Mouse (Mus musculus): ENCODE results near the gene Nemp2. TPM values are rescaled to one million over a fixed set of nuclear protein-coding genes. Genes with fewer than 3 reads are reported as not detected.
"Not testable (repeated sequence)": the region's sequence is repeated elsewhere in the genome, so short reads cannot be mapped to it uniquely, and the experiment has no call there.

Gene Nemp2
- polyA plus RNA-seq, 1 experiment from 2014 or later: 9.2 TPM

- Histone ChIP-seq H3K36me3 (ENCODE audit: control insufficient read depth, insufficient read depth, low read length) (no peaks in the 10 kb centered on the region), H3K4me2 (no peak overlapping the region), H3K9me3 (ENCODE audit: control insufficient read depth, low read length) (no peaks in the 10 kb centered on the region), H3K9ac (ENCODE audit: low read length) (no peak overlapping the region), H3K27me3 (ENCODE audit: control insufficient read depth, insufficient read depth, low read length) (no peaks in the 10 kb centered on the region), H3K27ac (ENCODE audit: low read depth, low read length) (no peak overlapping the region), H3K4me1 (ENCODE audit: control insufficient read depth, insufficient read depth, low read length) (no peaks in the 10 kb centered on the region), H3K4me3 (ENCODE audit: low read depth, low read length) (no peak overlapping the region)
- WGBS: 93% methylated on average over 7 of the region's 7 CpGs
- no peak for DNase-seq (ENCODE audit: low spot score, missing footprints)
- no peak for ATAC-seq (ENCODE audit: low FRiP score)
Measured at GRCm38 (mm10) chr1:52663228-52663627, 32.7 kb downstream of the Nemp2 start.

GRCm38 (mm10) chr1:52668743-52669323 lies 38.3 kb downstream of the Nemp2 start:
- ATAC-seq (ENCODE audit: low FRiP score): no peak

GRCm38 (mm10) chr1:52669931-52670330 lies 39.4 kb downstream of the Nemp2 start:
- Histone ChIP-seq H3K4me3 (ENCODE audit: low read depth, low read length) (no peak overlapping the region), H3K4me1 (ENCODE audit: control insufficient read depth, insufficient read depth, low read length) (no peaks in the 10 kb centered on the region; the same call in 1 of the 2 replicates), H3K9ac (ENCODE audit: low read length) (no peak overlapping the region), H3K36me3 (ENCODE audit: control insufficient read depth, insufficient read depth, low read length) (no peaks in the 10 kb centered on the region), H3K4me2 (no peak overlapping the region), H3K27me3 (ENCODE audit: control insufficient read depth, insufficient read depth, low read length) (no peaks in the 10 kb centered on the region), H3K27ac (ENCODE audit: low read depth, low read length) (no peak overlapping the region), H3K9me3 (ENCODE audit: control insufficient read depth, low read length) (no peaks in the 10 kb centered on the region)
- no peak for ATAC-seq (ENCODE audit: low FRiP score)
- no peak for DNase-seq (ENCODE audit: low spot score, missing footprints)
- 84% methylated on average over 1 of the region's 1 CpGs for WGBS

More at GRCm38 (mm10) chr1:52668743-52669323, 38.3 kb downstream of the Nemp2 start:
- no peaks in the 10 kb centered on the region; the same call in 1 of the 2 replicates for H3K4me1 ChIP-seq (ENCODE audit: control insufficient read depth, insufficient read depth, low read length)
- H3K9me3 ChIP-seq (ENCODE audit: control insufficient read depth, low read length): no peaks in the 10 kb centered on the region
- H3K4me2 ChIP-seq: no peak overlapping the region
- no peak overlapping the region for H3K9ac ChIP-seq (ENCODE audit: low read length)
- 34% methylated on average over 7 of the region's 7 CpGs for WGBS
- no peaks in the 10 kb centered on the region for H3K36me3 ChIP-seq (ENCODE audit: control insufficient read depth, insufficient read depth, low read length)
- no peak overlapping the region for H3K27ac ChIP-seq (ENCODE audit: low read depth, low read length)
- DNase-seq (ENCODE audit: low spot score, missing footprints): no peak
- H3K27me3 ChIP-seq (ENCODE audit: control insufficient read depth, insufficient read depth, low read length): no peaks in the 10 kb centered on the region
- H3K4me3 ChIP-seq (ENCODE audit: low read depth, low read length): no peak overlapping the region

GRCm38 (mm10) chr1:52675561-52676551 lies 45.4 kb downstream of the Nemp2 start:
- H3K4me3 ChIP-seq (ENCODE audit: low read depth, low read length): no peak overlapping the region
- no peaks in the 10 kb centered on the region for H3K9me3 ChIP-seq (ENCODE audit: control insufficient read depth, low read length)
- H3K4me2 ChIP-seq: no peak overlapping the region
- no peaks in the 10 kb centered on the region for H3K36me3 ChIP-seq (ENCODE audit: control insufficient read depth, insufficient read depth, low read length)
- H3K27ac ChIP-seq (ENCODE audit: low read depth, low read length): no peak overlapping the region
- WGBS: 79% methylated on average over 7 of the region's 7 CpGs
- ATAC-seq (ENCODE audit: low FRiP score) (no peak), DNase-seq (ENCODE audit: low spot score, missing footprints) (no peak)
- H3K9ac ChIP-seq (ENCODE audit: low read length): no peak overlapping the region
- no peaks in the 10 kb centered on the region for H3K4me1 ChIP-seq (ENCODE audit: control insufficient read depth, insufficient read depth, low read length)
- no peaks in the 10 kb centered on the region for H3K27me3 ChIP-seq (ENCODE audit: control insufficient read depth, insufficient read depth, low read length)

- ATAC-seq (ENCODE audit: low FRiP score): no peak
- H3K4me2 ChIP-seq: no peak overlapping the region
- no peaks in the 10 kb centered on the region for H3K4me1 ChIP-seq (ENCODE audit: control insufficient read depth, insufficient read depth, low read length)
- H3K9ac ChIP-seq (ENCODE audit: low read length): no peak overlapping the region
- H3K9me3 ChIP-seq (ENCODE audit: control insufficient read depth, low read length): no peaks in the 10 kb centered on the region
- DNase-seq (ENCODE audit: low spot score, missing footprints): peak; percentile 67
- 89% methylated on average over 3 of the region's 3 CpGs for WGBS
- H3K27ac ChIP-seq (ENCODE audit: low read depth, low read length): no peak overlapping the region
- no peak overlapping the region for H3K4me3 ChIP-seq (ENCODE audit: low read depth, low read length)
- H3K36me3 ChIP-seq (ENCODE audit: control insufficient read depth, insufficient read depth, low read length): no peaks in the 10 kb centered on the region
- no peaks in the 10 kb centered on the region for H3K27me3 ChIP-seq (ENCODE audit: control insufficient read depth, insufficient read depth, low read length)
Measured at GRCm38 (mm10) chr1:52676621-52677020, 46.1 kb downstream of the Nemp2 start.

- WGBS: 73% methylated on average over 4 of the region's 4 CpGs
- Histone ChIP-seq H3K27me3 (ENCODE audit: control insufficient read depth, insufficient read depth, low read length) (no peaks in the 10 kb centered on the region), H3K4me1 (ENCODE audit: control insufficient read depth, insufficient read depth, low read length) (no peaks in the 10 kb centered on the region), H3K27ac (ENCODE audit: low read depth, low read length) (no peak overlapping the region), H3K36me3 (ENCODE audit: control insufficient read depth, insufficient read depth, low read length) (no peaks in the 10 kb centered on the region), H3K4me3 (ENCODE audit: low read depth, low read length) (no peak overlapping the region), H3K9ac (ENCODE audit: low read length) (no peak overlapping the region), H3K9me3 (ENCODE audit: control insufficient read depth, low read length) (no peaks in the 10 kb centered on the region), H3K4me2 (no peak overlapping the region)
- ATAC-seq (ENCODE audit: low FRiP score): peak; percentile 38; the same call in 1 of the 2 replicates
- DNase-seq (ENCODE audit: low spot score, missing footprints): no peak
Measured at GRCm38 (mm10) chr1:52683550-52683949, 53.0 kb downstream of the Nemp2 start.

- H3K4me2 ChIP-seq: no peak overlapping the region
- no peaks in the 10 kb centered on the region for H3K4me1 ChIP-seq (ENCODE audit: control insufficient read depth, insufficient read depth, low read length)
- no peak overlapping the region for H3K9ac ChIP-seq (ENCODE audit: low read length)
- no peaks in the 10 kb centered on the region for H3K36me3 ChIP-seq (ENCODE audit: control insufficient read depth, insufficient read depth, low read length)
- no peak overlapping the region for H3K4me3 ChIP-seq (ENCODE audit: low read depth, low read length)
- H3K27me3 ChIP-seq (ENCODE audit: control insufficient read depth, insufficient read depth, low read length): no peaks in the 10 kb centered on the region
- DNase-seq (ENCODE audit: low spot score, missing footprints): no peak
- WGBS: 92% methylated on average over 8 of the region's 8 CpGs
- H3K9me3 ChIP-seq (ENCODE audit: control insufficient read depth, low read length): no peaks in the 10 kb centered on the region
- H3K27ac ChIP-seq (ENCODE audit: low read depth, low read length): no peak overlapping the region
- no peak for ATAC-seq (ENCODE audit: low FRiP score)
Measured at GRCm38 (mm10) chr1:52687636-52688035, 57.1 kb downstream of the Nemp2 start.

GRCm38 (mm10) chr1:52694456-52694855 lies 64.0 kb downstream of the Nemp2 start:
- not testable (repeated sequence) for H3K36me3 ChIP-seq (ENCODE audit: control insufficient read depth, insufficient read depth, low read length); H3K9ac ChIP-seq (ENCODE audit: low read length); H3K9me3 ChIP-seq (ENCODE audit: control insufficient read depth, low read length); H3K27ac ChIP-seq (ENCODE audit: low read depth, low read length); DNase-seq (ENCODE audit: low spot score, missing footprints); H3K4me1 ChIP-seq (ENCODE audit: control insufficient read depth, insufficient read depth, low read length); H3K4me2 ChIP-seq; H3K27me3 ChIP-seq (ENCODE audit: control insufficient read depth, insufficient read depth, low read length); ATAC-seq (ENCODE audit: low FRiP score); H3K4me3 ChIP-seq (ENCODE audit: low read depth, low read length)
- WGBS: 94% methylated on average over 13 of the region's 13 CpGs

Measured in midbrain, embryonic 11.5 days (tissue).